Mouse (Mus musculus) liver, adult (tissue): ENCODE results near the gene Zfp853.

Source experiments
- GATA4 ChIP-seq: IDR thresholded peaks from 2 replicates; pipeline ENCODE4 v1.6.1; 2014; ENCODE audit warnings: mild to moderate bottlenecking, low read length; ENCODE audit not compliant: insufficient replicate concordance

The Zfp853 gene

GRCm38 (mm10) chr5:143271642-143272041 is 21.8 kb downstream of the Zfp853 start:
- TF ChIP-seq GATA4, result no peak

- no peak for TF ChIP-seq GATA4
Observed at GRCm38 (mm10) chr5:143270151-143270519, 23.3 kb downstream of the Zfp853 start.

DNA sequence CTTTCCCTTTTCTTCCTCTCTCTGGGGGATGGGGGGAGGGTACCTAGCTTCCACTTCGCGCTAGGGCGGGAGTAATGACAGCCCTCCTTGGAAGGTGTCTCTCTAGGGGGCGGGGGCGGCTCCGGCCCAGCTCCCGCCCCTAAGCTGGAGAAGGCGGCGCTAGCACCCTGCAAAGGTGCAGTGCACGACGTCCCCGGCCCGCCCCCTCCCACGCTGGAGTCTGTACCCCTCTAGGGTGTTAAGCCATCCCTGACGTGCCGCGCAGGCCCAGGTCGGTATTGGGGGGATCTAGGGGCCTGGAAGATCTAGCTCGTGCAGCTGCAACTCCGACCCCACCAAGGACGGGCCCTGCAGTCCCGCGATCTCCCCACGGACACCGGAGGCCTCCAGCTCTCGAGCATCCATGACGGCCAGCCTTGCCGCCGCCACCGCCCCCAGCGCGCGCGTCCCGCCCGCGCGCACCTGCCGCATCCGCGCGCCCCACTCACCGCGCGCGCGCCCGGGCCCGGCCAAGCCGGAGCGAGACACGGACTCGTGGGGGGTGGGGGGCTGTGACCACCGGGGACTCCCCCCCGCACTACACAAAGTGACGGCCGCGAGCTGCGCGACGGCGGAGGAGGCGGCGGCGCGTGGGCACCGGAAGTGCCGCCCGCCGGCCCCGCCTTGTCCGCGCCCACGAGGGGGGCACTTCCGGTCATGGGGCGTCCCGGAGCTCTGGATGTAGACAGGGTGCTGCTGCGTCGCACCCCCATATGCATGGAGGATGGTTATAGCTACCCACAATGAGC is 23.9 kb downstream of the Zfp853 start, which contains the start of gene Zfp316:
Gene Zfp316, minus strand, starts transcription at position 660 of the 788 bp plus-strand sequence.
- TF ChIP-seq GATA4, result no peak

DNA sequence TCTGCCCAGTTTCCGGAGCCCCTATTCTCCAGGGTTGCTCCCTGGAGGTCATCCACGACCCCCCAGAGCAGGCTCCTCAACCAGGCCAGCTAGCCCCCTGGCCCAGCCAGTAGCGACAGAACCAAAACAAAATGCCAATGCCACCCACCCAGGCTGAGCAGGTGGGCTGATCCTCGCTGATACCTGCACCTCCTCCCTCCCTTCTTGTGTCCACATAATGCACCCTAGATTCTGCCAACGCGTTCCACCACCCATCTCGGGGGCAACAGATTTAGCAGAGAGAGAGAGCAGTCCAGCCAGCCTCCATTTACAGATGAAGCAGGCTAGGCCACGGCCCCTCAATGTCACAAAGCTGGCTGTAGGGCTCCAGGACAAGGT is 24.4 kb downstream of the Zfp853 start:
- no peak for TF ChIP-seq GATA4

DNA sequence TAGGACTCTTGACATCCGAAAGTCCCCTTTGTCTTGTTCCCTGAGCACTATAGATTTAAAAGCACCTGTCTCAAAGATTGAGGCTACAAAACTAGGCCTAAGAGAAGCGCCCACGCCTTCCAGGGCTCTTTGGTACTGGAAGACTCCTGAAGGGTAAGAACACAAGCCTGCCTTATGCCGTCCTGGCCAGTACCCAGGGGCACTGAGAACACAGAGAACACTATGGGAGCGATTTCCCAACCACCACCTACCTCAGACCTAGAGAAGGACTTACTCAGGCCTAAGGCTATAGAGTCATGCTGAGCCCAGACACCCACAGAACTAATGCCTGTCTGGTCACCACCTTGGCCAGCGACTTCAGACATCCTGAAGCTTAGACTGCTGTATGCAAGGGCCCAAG is 26.6 kb downstream of the Zfp853 start:
- TF ChIP-seq GATA4, result no peak

GRCm38 (mm10) chr5:143265409-143265808 is 28.0 kb downstream of the Zfp853 start:
- TF ChIP-seq GATA4, result no peak

GRCm38 (mm10) chr5:143264689-143265088 is 28.7 kb downstream of the Zfp853 start:
- no peak for TF ChIP-seq GATA4

DNA sequence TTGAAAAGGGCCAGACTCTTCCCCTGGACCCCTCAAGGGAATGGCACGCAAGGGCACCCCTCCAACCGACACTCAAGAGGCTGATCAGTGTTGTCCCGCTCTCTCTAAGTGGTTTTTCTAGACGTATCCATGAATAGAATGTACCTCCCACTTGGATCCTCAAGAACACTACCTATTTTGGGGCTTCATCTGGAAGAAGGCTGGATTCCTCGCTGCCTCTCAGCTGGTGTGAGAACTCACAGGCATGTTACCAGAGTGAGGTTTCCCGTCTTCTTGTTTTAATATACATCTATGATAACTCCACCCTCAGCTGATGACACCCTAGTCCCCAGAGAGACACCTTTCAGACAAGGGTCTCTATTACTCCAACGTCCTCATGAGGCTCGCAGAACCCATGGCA is 31.8 kb downstream of the Zfp853 start:
- TF ChIP-seq GATA4, result no peak

DNA sequence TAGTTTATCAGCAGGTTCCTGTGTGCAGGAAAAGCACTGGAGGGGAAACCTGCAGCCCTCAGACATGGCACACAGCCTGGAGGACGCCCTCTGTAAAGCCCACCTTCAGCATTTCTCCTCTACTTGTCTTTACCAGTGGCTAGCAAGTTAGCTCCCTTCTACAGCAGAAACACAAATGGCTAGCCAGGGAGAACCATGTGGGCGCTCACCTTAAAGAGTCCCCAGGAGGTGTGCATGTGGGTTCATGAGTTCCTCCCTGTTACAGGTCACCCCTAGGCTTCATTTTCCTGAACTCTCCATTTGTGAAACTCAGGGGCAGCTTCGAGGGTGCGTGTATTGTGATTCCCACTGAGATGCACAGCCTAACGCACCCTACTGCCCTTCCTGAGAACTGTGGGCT is 37.6 kb downstream of the Zfp853 start:
- TF ChIP-seq GATA4, result no peak

GRCm38 (mm10) chr5:143255131-143255519 is 38.3 kb downstream of the Zfp853 start:
- TF ChIP-seq GATA4, result no peak

DNA sequence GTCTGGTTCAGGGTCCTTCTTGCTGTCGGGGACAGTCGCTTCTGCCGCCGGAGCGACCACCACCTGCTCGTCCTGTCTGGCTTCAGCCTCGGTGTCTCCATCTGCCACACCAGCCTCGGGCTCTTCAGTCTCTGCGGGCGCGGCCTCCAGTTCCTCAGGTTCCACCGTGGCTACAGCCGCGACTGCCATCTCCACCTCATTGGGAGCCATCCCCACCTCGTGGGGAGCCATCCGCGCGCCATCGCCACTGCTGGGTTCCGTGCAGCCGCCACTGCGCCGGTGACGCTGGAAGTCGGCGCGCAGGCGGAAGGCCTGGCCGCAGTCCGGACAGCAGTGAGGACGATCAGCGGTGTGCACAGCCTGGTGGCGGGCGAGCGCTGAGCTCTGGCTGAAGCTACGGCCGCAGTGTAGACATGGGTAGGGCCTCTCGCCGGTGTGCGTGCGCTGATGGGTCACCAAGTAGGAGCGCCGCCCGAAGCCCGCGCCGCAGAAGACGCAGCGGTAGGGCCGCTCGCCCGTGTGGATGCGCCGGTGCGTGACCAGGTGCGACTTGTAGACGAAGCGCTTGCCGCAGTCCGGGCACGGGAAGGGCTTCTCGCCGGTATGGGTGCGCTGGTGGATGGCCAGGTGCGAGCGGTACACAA is 38.8 kb downstream of the Zfp853 start:
- TF ChIP-seq GATA4, result no peak

- TF ChIP-seq GATA4, result no peak
Observed at GRCm38 (mm10) chr5:143253881-143254486, 39.4 kb downstream of the Zfp853 start.

GRCm38 (mm10) chr5:143253186-143253880 is 40.1 kb downstream of the Zfp853 start:
- TF ChIP-seq GATA4, result no peak

GRCm38 (mm10) chr5:143252791-143253185 is 40.6 kb downstream of the Zfp853 start:
- no peak for TF ChIP-seq GATA4

GRCm38 (mm10) chr5:143252039-143252438 is 41.4 kb downstream of the Zfp853 start:
- TF ChIP-seq GATA4, result no peak

GRCm38 (mm10) chr5:143244926-143245325 is 48.5 kb downstream of the Zfp853 start:
- no peak for TF ChIP-seq GATA4
